Mouse (Mus musculus): ENCODE measurements around the gene Ceacam20. TPM values are rescaled to one million over a fixed set of nuclear protein-coding genes. Genes with fewer than 3 reads are reported as not detected.

Ceacam20 gene
- not detected for polyA plus RNA-seq (2014; fragmentation: Illumina TruSeq; extraction: RNeasy Lipid Tissue Mini Kit (QIAGEN cat#74804); ENCODE audit: low read depth, low replicate concordance)

GRCm38 (mm10) chr7:19964985-19965579 lies at the start of gene Ceacam20:
Gene Ceacam20 (plus strand): TSS chr7:19965412.

GRCm38 (mm10) chr7:19920506-19921261 lies 44.5 kb upstream of the Ceacam20 start, which contains the start of gene Pvr:
Gene Pvr (minus strand): TSS chr7:19921160.

GRCm38 (mm10) chr7:19950589-19950988 lies 14.6 kb upstream of the Ceacam20 start, which contains the start of gene Igsf23:
Gene Igsf23 (minus strand): TSS chr7:19950756.

GRCm38 (mm10) chr7:19991165-19991564 lies 26.0 kb downstream of the Ceacam20 start, which contains the start of gene Nlrp9b:
Gene Nlrp9b (plus strand): TSS chr7:19991465.

Other genes starting within 250 kb of the Ceacam20 start
- gene Tomm40, start 250.0 kb upstream of the Ceacam20 start, polyA plus RNA-seq (2014; fragmentation: Illumina TruSeq; extraction: RNeasy Lipid Tissue Mini Kit (QIAGEN cat#74804); ENCODE audit: low read depth, low replicate concordance): 1.1 TPM
- gene Nectin2, start 214.9 kb upstream of the Ceacam20 start, polyA plus RNA-seq (2014; fragmentation: Illumina TruSeq; extraction: RNeasy Lipid Tissue Mini Kit (QIAGEN cat#74804); ENCODE audit: low read depth, low replicate concordance): 2.6 TPM
- gene Bcam, start 194.4 kb upstream of the Ceacam20 start, polyA plus RNA-seq (2014; fragmentation: Illumina TruSeq; extraction: RNeasy Lipid Tissue Mini Kit (QIAGEN cat#74804); ENCODE audit: low read depth, low replicate concordance): 0.16 TPM
- 2.6 TPM for gene Cblc, start 168.6 kb upstream of the Ceacam20 start, polyA plus RNA-seq (2014; fragmentation: Illumina TruSeq; extraction: RNeasy Lipid Tissue Mini Kit (QIAGEN cat#74804); ENCODE audit: low read depth, low replicate concordance)
- 5.4 TPM for gene Bcl3, start 142.6 kb upstream of the Ceacam20 start, polyA plus RNA-seq (2014; fragmentation: Illumina TruSeq; extraction: RNeasy Lipid Tissue Mini Kit (QIAGEN cat#74804); ENCODE audit: low read depth, low replicate concordance)
- gene Gm19345, start 113.4 kb upstream of the Ceacam20 start, polyA plus RNA-seq (2014; fragmentation: Illumina TruSeq; extraction: RNeasy Lipid Tissue Mini Kit (QIAGEN cat#74804); ENCODE audit: low read depth, low replicate concordance): not detected
- gene Ceacam16, start 104.1 kb upstream of the Ceacam20 start, polyA plus RNA-seq (2014; fragmentation: Illumina TruSeq; extraction: RNeasy Lipid Tissue Mini Kit (QIAGEN cat#74804); ENCODE audit: low read depth, low replicate concordance): not detected
- not detected for gene Ceacam19, start 77.4 kb upstream of the Ceacam20 start, polyA plus RNA-seq (2014; fragmentation: Illumina TruSeq; extraction: RNeasy Lipid Tissue Mini Kit (QIAGEN cat#74804); ENCODE audit: low read depth, low replicate concordance)
- gene Pvr, start 44.3 kb upstream of the Ceacam20 start, polyA plus RNA-seq (2014; fragmentation: Illumina TruSeq; extraction: RNeasy Lipid Tissue Mini Kit (QIAGEN cat#74804); ENCODE audit: low read depth, low replicate concordance): 7.0 TPM
- gene Igsf23, start 14.7 kb upstream of the Ceacam20 start, polyA plus RNA-seq (2014; fragmentation: Illumina TruSeq; extraction: RNeasy Lipid Tissue Mini Kit (QIAGEN cat#74804); ENCODE audit: low read depth, low replicate concordance): 0.21 TPM
- not detected for gene Nlrp9b, start 26.1 kb downstream of the Ceacam20 start, polyA plus RNA-seq (2014; fragmentation: Illumina TruSeq; extraction: RNeasy Lipid Tissue Mini Kit (QIAGEN cat#74804); ENCODE audit: low read depth, low replicate concordance)
- not detected for gene Vmn1r91, start 134.3 kb downstream of the Ceacam20 start, polyA plus RNA-seq (2014; fragmentation: Illumina TruSeq; extraction: RNeasy Lipid Tissue Mini Kit (QIAGEN cat#74804); ENCODE audit: low read depth, low replicate concordance)
- not detected for gene Gm16442, start 157.2 kb downstream of the Ceacam20 start, polyA plus RNA-seq (2014; fragmentation: Illumina TruSeq; extraction: RNeasy Lipid Tissue Mini Kit (QIAGEN cat#74804); ENCODE audit: low read depth, low replicate concordance)
- not detected for gene Vmn1r93, start 173.7 kb downstream of the Ceacam20 start, polyA plus RNA-seq (2014; fragmentation: Illumina TruSeq; extraction: RNeasy Lipid Tissue Mini Kit (QIAGEN cat#74804); ENCODE audit: low read depth, low replicate concordance)
- gene Vmn1r94, start 203.0 kb downstream of the Ceacam20 start, polyA plus RNA-seq (2014; fragmentation: Illumina TruSeq; extraction: RNeasy Lipid Tissue Mini Kit (QIAGEN cat#74804); ENCODE audit: low read depth, low replicate concordance): not detected
- not detected for gene Vmn1r95, start 228.3 kb downstream of the Ceacam20 start, polyA plus RNA-seq (2014; fragmentation: Illumina TruSeq; extraction: RNeasy Lipid Tissue Mini Kit (QIAGEN cat#74804); ENCODE audit: low read depth, low replicate concordance)
- gene Gm6164, start 240.2 kb downstream of the Ceacam20 start, polyA plus RNA-seq (2014; fragmentation: Illumina TruSeq; extraction: RNeasy Lipid Tissue Mini Kit (QIAGEN cat#74804); ENCODE audit: low read depth, low replicate concordance): not detected

All from liver, adult 10 weeks (tissue).